Mouse (Mus musculus): ENCODE measurements around the gene Plekhh3. TPM values are rescaled to one million over a fixed set of nuclear protein-coding genes. Genes with fewer than 3 reads are reported as not detected.

Plekhh3 gene
- 0.95 and 0.97 TPM in 2 replicates for polyA plus RNA-seq (2012; rRNA removed)

DNA sequence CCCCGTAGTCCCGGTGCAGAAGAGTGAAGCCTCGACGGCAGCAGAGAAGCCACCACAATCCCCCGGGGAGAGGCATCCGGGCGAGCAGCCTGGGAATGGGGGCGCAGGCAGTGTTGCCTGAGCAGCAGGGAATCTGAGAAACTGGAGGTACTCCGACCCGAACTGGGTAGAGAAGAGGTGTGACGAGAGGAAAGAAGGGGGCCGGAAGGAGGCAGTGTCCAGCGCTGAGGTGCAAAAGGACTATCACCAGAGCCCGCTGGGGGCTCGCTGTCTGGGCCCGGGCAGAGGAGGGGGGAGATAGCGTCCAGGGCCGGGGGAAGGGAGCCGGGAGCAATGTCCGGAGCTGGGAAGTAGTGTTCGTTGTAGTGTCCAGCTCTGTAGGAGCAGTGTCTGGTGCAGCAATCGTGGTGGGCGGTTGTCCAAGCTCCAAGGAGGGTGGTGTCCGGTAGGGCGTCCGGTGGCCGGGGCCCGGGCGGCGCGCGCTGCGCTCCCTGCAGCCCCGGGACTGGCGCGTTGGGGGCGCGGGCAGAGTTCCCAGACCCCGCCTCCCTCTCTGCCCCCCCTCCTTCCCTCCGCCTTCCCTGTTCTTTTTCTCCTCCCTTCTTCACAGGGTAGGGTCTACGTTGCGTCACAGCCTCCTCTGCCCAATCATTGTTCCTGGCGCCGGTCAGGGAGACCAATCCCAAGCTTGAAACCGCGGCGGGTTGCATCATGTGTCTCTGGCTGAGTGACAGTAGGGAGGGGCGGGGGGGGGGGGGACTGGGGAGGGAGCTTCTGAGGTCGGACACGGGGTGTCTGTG, at the start of gene Plekhh3:
Gene Plekhh3 (minus strand): TSS at position 541 of the 800 bp plus-strand sequence.

DNA sequence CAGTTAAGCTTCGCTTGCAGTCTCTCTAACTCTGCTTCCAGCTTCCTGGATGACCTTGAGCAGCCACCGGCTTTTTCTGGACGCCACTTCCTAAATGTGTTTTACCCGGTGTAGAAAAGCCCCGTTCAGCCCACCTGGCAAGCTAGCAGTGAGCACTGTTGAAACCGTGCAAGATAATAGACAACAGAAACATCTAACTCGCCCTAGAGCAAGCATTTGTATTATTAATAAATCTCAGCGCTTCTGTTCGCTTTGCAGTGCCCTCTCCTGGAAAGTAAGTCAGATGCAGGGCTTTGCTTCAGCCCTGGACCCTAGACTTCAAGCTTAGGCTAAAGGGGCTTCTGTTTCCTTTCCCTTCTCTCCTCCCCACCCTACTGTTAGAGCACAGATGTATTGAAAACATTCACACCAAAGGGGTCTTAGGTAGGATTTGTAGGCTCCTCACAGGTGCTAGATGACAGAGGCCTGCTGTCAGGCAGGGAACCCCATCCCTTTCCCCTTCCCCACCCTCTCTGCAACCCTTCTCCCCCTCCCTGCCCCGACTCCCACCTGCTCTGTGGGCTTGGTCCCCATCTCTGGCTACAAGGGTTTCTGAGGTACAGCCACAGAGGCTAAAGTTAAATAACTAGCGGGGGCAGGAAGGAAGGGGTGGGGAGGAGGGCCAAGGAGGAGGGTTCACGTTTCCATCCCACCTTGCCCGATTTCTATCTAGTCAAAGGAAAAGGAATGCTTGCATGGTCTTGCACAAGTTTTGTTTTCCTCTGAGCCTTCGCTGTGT, 3.9 kb upstream of the Plekhh3 start, which contains the start of gene Ccr10:
Gene Ccr10 (minus strand): TSS at position 593 of the 778 bp plus-strand sequence.

DNA sequence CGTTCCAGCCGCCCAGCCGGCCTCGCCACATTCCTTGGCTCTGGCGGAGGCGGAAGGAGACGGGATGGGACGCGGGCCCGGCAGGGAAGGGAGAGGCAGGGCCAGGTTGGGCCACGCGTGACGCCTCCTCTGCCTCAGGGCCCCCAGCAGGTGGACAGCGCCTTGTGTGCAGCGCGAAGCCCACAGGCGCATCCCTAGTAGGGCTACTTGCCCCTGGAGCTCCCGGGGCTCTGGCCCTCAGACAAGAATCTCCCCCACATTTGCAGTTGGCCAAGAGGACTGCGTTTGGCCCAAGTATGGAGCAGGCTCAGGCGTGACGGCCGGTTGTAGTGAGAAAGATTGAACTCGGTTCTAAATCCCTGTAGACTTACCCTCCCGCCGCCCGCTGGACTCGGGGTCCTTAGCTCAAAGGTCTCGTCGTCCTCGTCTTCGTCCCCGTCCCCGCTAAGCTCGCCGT, 769 bp downstream of the Plekhh3 start, which contains the start of gene Cntnap1:
Gene Cntnap1 (plus strand): TSS at position 170 of the 457 bp plus-strand sequence.

DNA sequence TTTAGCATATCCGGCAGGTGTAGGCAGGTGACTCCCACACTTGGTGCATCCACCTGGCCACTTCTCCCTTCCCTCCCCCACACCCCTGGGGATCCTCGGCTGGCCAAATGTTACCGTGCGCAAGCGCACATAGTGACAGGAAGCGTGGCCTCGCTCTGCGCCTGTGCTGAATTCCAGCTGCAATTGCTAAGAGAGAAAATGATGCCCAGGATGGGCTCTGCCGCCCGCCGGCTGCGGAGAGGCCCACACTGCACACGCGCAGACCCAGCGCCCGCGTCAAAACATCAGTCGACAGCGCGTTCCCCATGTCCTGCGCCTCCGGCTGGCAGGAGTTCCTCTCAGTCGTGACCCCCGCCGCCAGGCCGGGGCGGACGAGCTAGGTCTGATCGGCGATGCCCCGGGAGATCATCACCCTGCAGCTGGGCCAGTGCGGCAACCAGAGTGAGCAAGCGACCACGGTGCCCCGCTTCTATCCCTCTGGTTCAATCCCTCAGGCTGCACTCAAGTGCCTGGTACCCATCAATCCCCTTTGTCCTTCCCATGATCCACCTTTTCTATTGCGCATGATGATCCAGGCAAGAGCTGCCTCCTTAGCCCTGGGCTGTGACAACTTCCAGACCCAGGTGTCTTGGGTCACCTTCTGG, 15.3 kb downstream of the Plekhh3 start, which contains the start of gene Tubg2:
Gene Tubg2 (plus strand): TSS at position 180 of the 644 bp plus-strand sequence.

DNA sequence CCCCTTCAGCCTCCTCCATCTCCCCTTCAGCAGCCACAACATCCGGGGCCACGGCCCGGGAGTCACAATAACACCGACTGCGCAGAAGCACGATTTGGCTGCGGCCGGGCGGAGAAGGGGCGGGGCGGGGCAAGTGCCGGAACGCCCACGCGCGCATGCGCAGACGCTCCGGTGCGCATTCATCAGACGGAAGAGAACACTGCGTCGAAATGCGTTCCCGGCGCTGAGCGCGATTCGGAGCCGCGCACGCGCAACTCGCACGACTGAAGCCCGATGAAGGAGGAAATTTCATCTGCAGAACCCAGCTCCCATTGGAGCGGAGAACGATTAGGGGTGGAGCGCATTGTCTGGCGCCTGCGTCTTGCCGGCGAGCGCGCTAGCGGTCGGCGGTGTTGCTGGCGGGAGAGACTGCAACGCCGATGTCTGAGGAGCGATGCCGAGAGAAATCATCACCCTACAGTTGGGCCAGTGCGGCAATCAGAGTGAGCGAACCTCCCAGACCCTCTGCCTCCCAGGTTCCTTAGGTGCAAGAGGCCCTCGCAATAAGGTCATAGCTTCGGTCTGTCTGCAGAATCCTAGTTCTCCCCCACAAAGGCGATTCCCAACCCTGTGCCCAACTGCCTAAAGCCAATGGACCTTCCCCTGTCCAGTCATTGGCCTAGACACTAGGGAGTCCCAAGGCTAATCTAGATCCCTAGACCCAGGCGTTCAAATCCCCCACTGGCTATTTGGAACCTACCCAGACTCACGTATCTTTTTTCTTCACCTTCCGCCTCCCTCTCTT, 51.2 kb downstream of the Plekhh3 start, which contains the start of the genes Retreg3 and Tubg1:
Gene Retreg3 (minus strand): TSS at position 133 of the 784 bp plus-strand sequence.
Gene Tubg1 (plus strand): TSS at position 178 of the 784 bp plus-strand sequence.

Other genes with a start within 250 kb of the Plekhh3 start
- 17.2 and 19.3 TPM in 2 replicates for gene Stat3, start 231.8 kb downstream of the Plekhh3 start, polyA plus RNA-seq (2012; rRNA removed)
- gene Cavin1, start 200.5 kb downstream of the Plekhh3 start, polyA plus RNA-seq (2012; rRNA removed), result 7.0 and 7.8 TPM in 2 replicates
- gene Atp6v0a1, start 161.9 kb downstream of the Plekhh3 start, polyA plus RNA-seq (2012; rRNA removed), result 28.4 and 31.1 TPM in 2 replicates
- gene Naglu, start 101.3 kb downstream of the Plekhh3 start, polyA plus RNA-seq (2012; rRNA removed), result 2.9 and 3.4 TPM in 2 replicates
- gene Hsd17b1, start 92.9 kb downstream of the Plekhh3 start, polyA plus RNA-seq (2012; rRNA removed), result 0.16 and 0.29 TPM in 2 replicates
- gene Coasy, start 88.8 kb downstream of the Plekhh3 start, polyA plus RNA-seq (2012; rRNA removed), result 13.9 and 16.1 TPM in 2 replicates
- gene Mlx, start 84.1 kb downstream of the Plekhh3 start, polyA plus RNA-seq (2012; rRNA removed), result 16.2 and 18.2 TPM in 2 replicates
- gene Psmc3ip, start 75.9 kb downstream of the Plekhh3 start, polyA plus RNA-seq (2012; rRNA removed), result 17.9 and 19.9 TPM in 2 replicates
- 18.0 and 21.8 TPM in 2 replicates for gene Retreg3, start 51.5 kb downstream of the Plekhh3 start, polyA plus RNA-seq (2012; rRNA removed)
- 8.7 and 13.8 TPM in 2 replicates for gene Tubg1, start 51.4 kb downstream of the Plekhh3 start, polyA plus RNA-seq (2012; rRNA removed)
- gene Tubg2, start 15.4 kb downstream of the Plekhh3 start, polyA plus RNA-seq (2012; rRNA removed), result 0.08 and 0.11 TPM in 2 replicates
- 0.14 and 0.15 TPM in 2 replicates for gene Cntnap1, start 828 bp downstream of the Plekhh3 start, polyA plus RNA-seq (2012; rRNA removed)
- gene Ccr10, start 4.1 kb upstream of the Plekhh3 start, polyA plus RNA-seq (2012; rRNA removed), result not detected in 2 replicates
- 8.9 and 9.4 TPM in 2 replicates for gene Ezh1, start 55.1 kb upstream of the Plekhh3 start, polyA plus RNA-seq (2012; rRNA removed)
- gene Ramp2, start 74.7 kb upstream of the Plekhh3 start, polyA plus RNA-seq (2012; rRNA removed), result 13.0 and 15.1 TPM in 2 replicates
- 34.6 and 40.2 TPM in 2 replicates for gene Vps25, start 82.4 kb upstream of the Plekhh3 start, polyA plus RNA-seq (2012; rRNA removed)
- 5.2 and 5.4 TPM in 2 replicates for gene Wnk4, start 89.2 kb upstream of the Plekhh3 start, polyA plus RNA-seq (2012; rRNA removed)
- 0.37 and 0.56 TPM in 2 replicates for gene Cntd1, start 107.7 kb upstream of the Plekhh3 start, polyA plus RNA-seq (2012; rRNA removed)
- 50.7 and 59.2 TPM in 2 replicates for gene Coa3, start 107.8 kb upstream of the Plekhh3 start, polyA plus RNA-seq (2012; rRNA removed)
- 67.0 and 70.3 TPM in 2 replicates for gene Becn1, start 130.9 kb upstream of the Plekhh3 start, polyA plus RNA-seq (2012; rRNA removed)
- gene Psme3, start 144.9 kb upstream of the Plekhh3 start, polyA plus RNA-seq (2012; rRNA removed), result 111 and 131 TPM in 2 replicates
- gene Aoc2, start 153.7 kb upstream of the Plekhh3 start, polyA plus RNA-seq (2012; rRNA removed), result 3.2 and 5.2 TPM in 2 replicates
- 0.17 and 0.24 TPM in 2 replicates for gene Aoc3, start 159.3 kb upstream of the Plekhh3 start, polyA plus RNA-seq (2012; rRNA removed)
- gene G6pc, start 196.2 kb upstream of the Plekhh3 start, polyA plus RNA-seq (2012; rRNA removed), result 0.01 TPM in 2 replicates
- gene Aarsd1, start 246.3 kb upstream of the Plekhh3 start, polyA plus RNA-seq (2012; rRNA removed), result 26.3 and 29.3 TPM in 2 replicates